Mouse (Mus musculus): Measurements from ENCODE around the gene Olfr510. TPM values are rescaled to one million over a fixed set of nuclear protein-coding genes. Genes with fewer than 3 reads are reported as not detected.
"Not testable (repeated sequence)": the region's sequence is repeated elsewhere in the genome, so short reads cannot be mapped to it uniquely, and the experiment has no call there.

Olfr510 gene
- not detected in 2 replicates for polyA plus RNA-seq (2012; rRNA removed)

DNA sequence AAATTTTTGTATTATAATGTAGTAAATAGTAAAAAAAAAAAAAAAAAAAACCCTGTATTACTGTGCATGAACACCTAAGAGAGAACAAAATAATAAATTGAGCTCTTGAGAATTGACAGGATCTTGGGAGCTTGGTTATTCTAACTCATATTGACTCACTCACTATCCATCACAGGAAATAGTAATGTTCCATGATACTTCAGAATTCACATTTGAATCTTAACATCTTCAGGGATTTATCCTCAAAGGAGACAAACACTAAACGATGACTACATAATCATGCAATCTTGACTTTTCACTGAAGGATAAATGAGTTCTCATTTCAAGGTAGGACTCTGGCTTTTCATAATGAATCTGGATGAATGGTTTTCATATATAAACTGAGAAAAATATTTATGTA is at the start of gene Olfr510:
Olfr510 (plus strand) TSS at position 301 of the 400 bp plus-strand sequence.
- Histone ChIP-seq H3K4me3 (replicated peaks; ENCODE audit: insufficient read depth, low read depth, low read length) (no peak within 1 kb of the TSS), H3K27me3 (ENCODE audit: control insufficient read depth, insufficient read depth, low read length) (no peaks in the 10 kb centered on the region), H3K4me1 (ENCODE audit: control insufficient read depth, insufficient read depth, low read length) (no peaks in the 10 kb centered on the region), H3K27ac (ENCODE audit: insufficient read depth, low read length) (no peak within 1 kb of the TSS)
- DNase-seq: no peak
- no peak for TF ChIP-seq CTCF (IDR thresholded peaks at IDR 0.05; ENCODE audit: borderline replicate concordance, insufficient read depth, low read depth, low read length)
- TF ChIP-seq POLR2A (IDR thresholded peaks at IDR 0.05; ENCODE audit: borderline replicate concordance, insufficient read depth, low read length): no peak
- WGBS: 93% methylated on average over 1 of the region's 1 CpGs

DNA sequence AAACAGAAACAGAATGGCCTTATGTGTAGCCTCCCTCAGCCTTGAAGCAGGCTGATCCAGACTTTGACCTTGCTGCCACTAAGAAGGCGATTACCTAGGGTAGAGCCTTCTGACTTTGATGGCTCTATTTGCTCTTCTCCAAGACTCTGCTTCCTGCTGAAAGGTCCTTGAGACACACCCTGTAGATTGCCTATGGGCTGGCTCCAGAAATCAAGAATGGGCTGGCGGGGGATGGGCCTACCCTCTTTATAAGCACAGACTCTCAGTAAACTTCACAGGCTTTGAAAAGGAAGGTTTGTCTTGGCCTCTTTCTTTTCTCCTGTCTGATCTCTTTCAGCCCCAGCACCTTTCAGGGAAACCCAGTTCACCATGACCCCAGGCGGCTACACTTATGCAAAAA is 49.4 kb upstream of the Olfr510 start:
- 51% methylated on average over 3 of the region's 3 CpGs for WGBS
- H3K4me1 ChIP-seq (ENCODE audit: control insufficient read depth, insufficient read depth, low read length); H3K27me3 ChIP-seq (ENCODE audit: control insufficient read depth, insufficient read depth, low read length); H3K27ac ChIP-seq (ENCODE audit: insufficient read depth, low read length); DNase-seq; H3K4me3 ChIP-seq (replicated peaks; ENCODE audit: insufficient read depth, low read depth, low read length): not testable (repeated sequence)

DNA sequence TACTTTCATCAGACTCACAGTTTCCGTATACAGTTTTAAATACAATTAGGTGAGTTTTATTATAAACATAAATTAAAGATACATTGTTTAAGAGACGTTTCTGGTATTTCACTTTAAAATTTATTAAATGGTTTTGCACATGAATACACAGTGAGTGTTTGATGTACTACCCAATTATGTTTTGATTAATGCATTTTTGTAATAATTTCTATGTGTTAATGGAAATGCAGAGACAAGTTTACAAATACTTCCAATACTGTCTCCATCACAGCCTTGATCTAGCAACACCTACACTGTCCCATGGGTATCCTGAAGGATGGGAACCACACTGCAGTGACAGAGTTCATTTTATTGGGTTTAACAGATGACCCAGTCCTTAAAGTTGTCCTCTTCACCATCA is 44.7 kb upstream of the Olfr510 start, which contains the start of gene Olfr507:
Olfr507 (plus strand) TSS at position 301 of the 400 bp plus-strand sequence.
- Histone ChIP-seq H3K4me1 (ENCODE audit: control insufficient read depth, insufficient read depth, low read length) (no peaks in the 10 kb centered on the region), H3K4me3 (replicated peaks; ENCODE audit: insufficient read depth, low read depth, low read length) (no peak within 1 kb of the TSS), H3K27me3 (ENCODE audit: control insufficient read depth, insufficient read depth, low read length) (no peaks in the 10 kb centered on the region), H3K27ac (ENCODE audit: insufficient read depth, low read length) (no peak within 1 kb of the TSS)
- 74% methylated on average over 2 of the region's 2 CpGs for WGBS
- TF ChIP-seq POLR2A (IDR thresholded peaks at IDR 0.05; ENCODE audit: borderline replicate concordance, insufficient read depth, low read length) (no peak), CTCF (IDR thresholded peaks at IDR 0.05; ENCODE audit: borderline replicate concordance, insufficient read depth, low read depth, low read length) (no peak)
- DNase-seq: no peak

DNA sequence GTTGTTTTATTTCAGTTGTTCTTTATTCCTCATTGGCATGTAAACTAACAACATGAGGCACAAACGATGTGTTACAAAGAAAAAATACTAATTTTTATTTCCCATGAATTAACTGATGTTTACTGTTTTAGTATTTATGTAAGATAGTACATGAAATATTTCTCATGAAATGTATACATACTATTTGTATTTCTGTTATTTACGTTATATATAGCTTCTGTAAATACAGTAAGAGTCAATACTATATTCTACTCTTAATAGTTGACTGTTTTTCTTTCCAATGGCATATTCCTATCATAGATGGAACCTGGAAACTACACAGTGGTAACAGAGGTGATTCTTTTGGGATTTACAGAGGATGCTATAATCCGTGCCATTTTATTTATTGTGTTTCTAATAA is 36.5 kb upstream of the Olfr510 start, which contains the start of gene Olfr508:
Olfr508 (plus strand) TSS at position 301 of the 400 bp plus-strand sequence.
- no peak for DNase-seq
- no peak for TF ChIP-seq CTCF (IDR thresholded peaks at IDR 0.05; ENCODE audit: borderline replicate concordance, insufficient read depth, low read depth, low read length)
- H3K4me1 ChIP-seq (ENCODE audit: control insufficient read depth, insufficient read depth, low read length): no peaks in the 10 kb centered on the region
- 84% methylated on average over 3 of the region's 3 CpGs for WGBS
- H3K4me3 ChIP-seq (replicated peaks; ENCODE audit: insufficient read depth, low read depth, low read length): no peak within 1 kb of the TSS
- no peak within 1 kb of the TSS for H3K27ac ChIP-seq (ENCODE audit: insufficient read depth, low read length)
- H3K27me3 ChIP-seq (ENCODE audit: control insufficient read depth, insufficient read depth, low read length): no peaks in the 10 kb centered on the region

DNA sequence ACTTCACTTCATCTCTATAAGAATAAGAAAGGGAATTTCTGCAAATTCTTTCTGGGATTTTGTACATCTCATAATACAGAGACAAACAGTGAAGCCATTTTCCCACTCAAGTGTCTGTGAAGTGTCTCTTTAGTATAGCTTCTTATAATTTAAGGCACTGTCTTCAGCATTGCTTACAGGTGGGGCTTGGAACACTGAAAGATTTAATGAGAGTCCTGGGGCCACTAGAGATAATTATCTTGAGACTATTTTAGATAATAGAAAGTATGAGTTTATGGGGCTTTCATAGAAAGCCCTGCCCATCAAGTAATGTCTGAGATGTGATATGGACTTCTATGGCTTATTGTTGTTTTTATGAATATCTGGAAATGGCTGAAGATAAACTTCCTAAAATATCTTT is 14.4 kb upstream of the Olfr510 start, which contains the start of gene Olfr509:
Olfr509 (minus strand) TSS at position 101 of the 400 bp plus-strand sequence.
- H3K4me1 ChIP-seq (ENCODE audit: control insufficient read depth, insufficient read depth, low read length): no peaks in the 10 kb centered on the region
- H3K27me3 ChIP-seq (ENCODE audit: control insufficient read depth, insufficient read depth, low read length): no peaks in the 10 kb centered on the region
- H3K4me3 ChIP-seq (replicated peaks; ENCODE audit: insufficient read depth, low read depth, low read length): no peak within 1 kb of the TSS
- TF ChIP-seq POLR2A (IDR thresholded peaks at IDR 0.05; ENCODE audit: borderline replicate concordance, insufficient read depth, low read length): no peak
- TF ChIP-seq CTCF (IDR thresholded peaks at IDR 0.05; ENCODE audit: borderline replicate concordance, insufficient read depth, low read depth, low read length): no peak
- H3K27ac ChIP-seq (ENCODE audit: insufficient read depth, low read length): no peak within 1 kb of the TSS
- DNase-seq: no peak

DNA sequence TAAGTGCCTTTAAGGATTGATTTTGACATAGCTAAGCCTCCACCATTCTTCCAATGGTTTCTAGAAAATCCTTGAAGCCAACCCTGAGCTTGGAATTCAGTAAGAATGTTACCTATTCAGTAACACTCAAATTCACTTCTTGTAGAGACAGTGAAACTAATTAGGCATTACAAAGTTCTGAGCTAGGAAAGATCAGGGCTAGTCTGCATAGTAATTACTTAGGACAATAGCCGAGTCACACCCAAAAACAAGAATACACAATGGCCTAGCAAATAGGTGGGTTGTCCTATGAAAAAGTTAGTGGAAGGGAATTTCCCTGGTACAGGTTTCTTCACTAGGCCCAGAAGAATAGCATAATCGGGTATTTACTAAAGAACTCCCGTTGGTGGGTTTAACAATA is 3.8 kb upstream of the Olfr510 start:
- 89% methylated on average over 3 of the region's 3 CpGs for WGBS
- H3K4me1 ChIP-seq (ENCODE audit: control insufficient read depth, insufficient read depth, low read length): no peaks in the 10 kb centered on the region
- no peak for TF ChIP-seq POLR2A (IDR thresholded peaks at IDR 0.05; ENCODE audit: borderline replicate concordance, insufficient read depth, low read length)
- H3K4me3 ChIP-seq (replicated peaks; ENCODE audit: insufficient read depth, low read depth, low read length): no peak overlapping the region
- H3K27ac ChIP-seq (ENCODE audit: insufficient read depth, low read length): no peak overlapping the region
- DNase-seq: no peak
- H3K27me3 ChIP-seq (ENCODE audit: control insufficient read depth, insufficient read depth, low read length): no peaks in the 10 kb centered on the region

DNA sequence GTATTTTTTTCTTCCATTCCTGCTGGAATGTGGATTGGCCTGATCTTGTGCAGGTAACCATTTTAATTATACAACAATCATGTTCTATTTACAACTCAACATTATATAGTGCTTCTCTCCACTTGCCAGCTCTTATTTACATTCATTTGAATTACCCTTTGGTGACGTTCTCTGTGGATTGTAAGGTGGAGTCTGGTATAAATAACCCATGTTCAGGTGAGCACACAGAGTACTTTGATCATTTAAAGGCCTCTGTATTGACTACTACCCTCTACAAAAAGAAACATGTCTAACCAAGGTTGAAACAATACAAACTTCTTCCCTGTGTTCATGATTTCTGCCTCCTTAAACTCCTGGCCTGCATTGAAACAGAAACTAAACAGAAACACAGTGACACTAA is 4.8 kb downstream of the Olfr510 start:
- no peak for TF ChIP-seq CTCF (IDR thresholded peaks at IDR 0.05; ENCODE audit: borderline replicate concordance, insufficient read depth, low read depth, low read length)
- TF ChIP-seq POLR2A (IDR thresholded peaks at IDR 0.05; ENCODE audit: borderline replicate concordance, insufficient read depth, low read length): no peak
- DNase-seq: no peak
- 64% methylated on average over 1 of the region's 1 CpGs for WGBS
- H3K4me3 ChIP-seq (replicated peaks; ENCODE audit: insufficient read depth, low read depth, low read length): no peak overlapping the region
- H3K4me1 ChIP-seq (ENCODE audit: control insufficient read depth, insufficient read depth, low read length): no peaks in the 10 kb centered on the region
- no peak overlapping the region for H3K27ac ChIP-seq (ENCODE audit: insufficient read depth, low read length)
- H3K27me3 ChIP-seq (ENCODE audit: control insufficient read depth, insufficient read depth, low read length): no peaks in the 10 kb centered on the region

DNA sequence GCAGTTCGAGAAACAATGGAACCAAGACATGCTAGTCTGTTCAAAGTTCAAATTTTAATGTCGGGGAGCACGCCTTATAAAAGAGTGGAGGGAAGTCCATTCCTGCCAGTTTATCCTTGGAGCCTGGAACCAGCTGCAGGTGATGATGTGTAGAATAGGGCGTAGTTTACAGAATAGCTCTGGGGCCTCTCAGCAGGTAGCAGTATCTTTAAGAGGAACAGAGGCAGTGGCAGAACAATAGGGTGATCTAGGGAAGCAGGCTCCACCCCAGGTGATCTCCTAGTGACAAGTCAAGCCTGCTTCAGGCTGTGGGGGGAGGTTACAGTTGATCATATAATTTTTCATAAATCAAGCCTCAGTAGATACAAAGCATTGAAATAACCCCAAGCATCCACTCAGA is 12.7 kb downstream of the Olfr510 start:
- no peak overlapping the region for H3K4me3 ChIP-seq (replicated peaks; ENCODE audit: insufficient read depth, low read depth, low read length)
- H3K4me1 ChIP-seq (ENCODE audit: control insufficient read depth, insufficient read depth, low read length): no peaks in the 10 kb centered on the region
- TF ChIP-seq POLR2A (IDR thresholded peaks at IDR 0.05; ENCODE audit: borderline replicate concordance, insufficient read depth, low read length) (no peak), CTCF (IDR thresholded peaks at IDR 0.05; ENCODE audit: borderline replicate concordance, insufficient read depth, low read depth, low read length) (no peak)
- H3K27ac ChIP-seq (ENCODE audit: insufficient read depth, low read length): no peak overlapping the region
- WGBS: 82% methylated on average over 4 of the region's 4 CpGs
- DNase-seq: no peak
- no peaks in the 10 kb centered on the region for H3K27me3 ChIP-seq (ENCODE audit: control insufficient read depth, insufficient read depth, low read length)

DNA sequence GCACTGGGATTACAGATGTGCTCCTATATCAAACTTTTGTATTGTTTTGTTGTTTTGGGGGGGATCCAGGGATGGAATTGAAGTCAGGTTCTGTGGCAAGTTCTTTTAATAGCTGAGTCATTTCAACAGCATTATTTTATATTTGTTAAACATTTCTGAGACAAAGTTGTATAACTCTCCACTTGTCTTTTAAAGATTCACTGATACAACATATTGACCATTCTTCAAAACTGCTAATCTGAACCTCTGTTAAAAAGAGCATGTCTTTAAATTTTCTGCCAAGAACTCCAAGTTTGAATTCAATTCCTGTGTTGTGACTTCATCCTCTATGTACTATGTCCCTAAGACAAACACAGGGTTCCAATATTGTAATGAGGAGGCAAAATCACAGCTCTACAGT is 46.8 kb downstream of the Olfr510 start, which contains the start of gene Olfr512:
Olfr512 (plus strand) TSS at position 301 of the 400 bp plus-strand sequence.
- TF ChIP-seq CTCF (IDR thresholded peaks at IDR 0.05; ENCODE audit: borderline replicate concordance, insufficient read depth, low read depth, low read length): no peak
- TF ChIP-seq POLR2A (IDR thresholded peaks at IDR 0.05; ENCODE audit: borderline replicate concordance, insufficient read depth, low read length): no peak
- H3K4me1 ChIP-seq (ENCODE audit: control insufficient read depth, insufficient read depth, low read length): no peaks in the 10 kb centered on the region
- no peak within 1 kb of the TSS for H3K27ac ChIP-seq (ENCODE audit: insufficient read depth, low read length)
- no peak within 1 kb of the TSS for H3K4me3 ChIP-seq (replicated peaks; ENCODE audit: insufficient read depth, low read depth, low read length)
- DNase-seq: no peak
- no peaks in the 10 kb centered on the region for H3K27me3 ChIP-seq (ENCODE audit: control insufficient read depth, insufficient read depth, low read length)

Other genes starting within 250 kb of the Olfr510 start
- gene Olfr497, start 246.0 kb upstream of the Olfr510 start, polyA plus RNA-seq (2012; rRNA removed): not detected in 2 replicates
- gene Olfr498, start 201.1 kb upstream of the Olfr510 start, polyA plus RNA-seq (2012; rRNA removed): not detected in 2 replicates
- not detected in 2 replicates for gene Olfr502, start 141.4 kb upstream of the Olfr510 start, polyA plus RNA-seq (2012; rRNA removed)
- not detected in 2 replicates for gene Olfr503, start 121.9 kb upstream of the Olfr510 start, polyA plus RNA-seq (2012; rRNA removed)
- not detected in 2 replicates for gene Olfr504, start 100.6 kb upstream of the Olfr510 start, polyA plus RNA-seq (2012; rRNA removed)
- gene Olfr506, start 55.6 kb upstream of the Olfr510 start, polyA plus RNA-seq (2012; rRNA removed): not detected in 2 replicates
- gene Olfr507, start 44.6 kb upstream of the Olfr510 start, polyA plus RNA-seq (2012; rRNA removed): not detected in 2 replicates
- not detected in 2 replicates for gene Olfr508, start 36.4 kb upstream of the Olfr510 start, polyA plus RNA-seq (2012; rRNA removed)
- not detected in 2 replicates for gene Olfr509, start 14.5 kb upstream of the Olfr510 start, polyA plus RNA-seq (2012; rRNA removed)
- not detected in 2 replicates for gene Olfr512, start 46.9 kb downstream of the Olfr510 start, polyA plus RNA-seq (2012; rRNA removed)
- gene Olfr513, start 84.6 kb downstream of the Olfr510 start, polyA plus RNA-seq (2012; rRNA removed): not detected in 2 replicates
- not detected in 2 replicates for gene Olfr514, start 159.6 kb downstream of the Olfr510 start, polyA plus RNA-seq (2012; rRNA removed)
- not detected in 2 replicates for gene Olfr516, start 184.1 kb downstream of the Olfr510 start, polyA plus RNA-seq (2012; rRNA removed)
- gene Olfr517, start 206.0 kb downstream of the Olfr510 start, polyA plus RNA-seq (2012; rRNA removed): not detected in 2 replicates
- not detected in 2 replicates for gene Olfr518, start 218.6 kb downstream of the Olfr510 start, polyA plus RNA-seq (2012; rRNA removed)
- gene Olfr519, start 228.0 kb downstream of the Olfr510 start, polyA plus RNA-seq (2012; rRNA removed): not detected in 2 replicates